Mouse (Mus musculus) MEL (cell line): Measurements from ENCODE around the gene Abcg2. TPM values are rescaled to one million over a fixed set of nuclear protein-coding genes. Genes with fewer than 3 reads are reported as not detected.

Experiments
- DNase-seq: peaks from one replicate; pipeline ENCODE4 v3.0.0; 2011; ENCODE audit warnings: low read depth, low spot score
- H3K27ac ChIP-seq: 2 replicates; pipeline ENCODE4 v1.5.1; 2012; ENCODE audit warnings: low read depth, mild to moderate bottlenecking, control low read depth, low read length, moderate library complexity; ENCODE audit not compliant: control insufficient read depth
- H3K27me3 ChIP-seq, 2 experiments: fragments of 150-350 bp in 1 of 2; sonication (generic) in 1 of 2; 2 replicates each; pipeline ENCODE4 v1.6.1; 2012; ENCODE audit warnings: low read length in 2 of 2, mild to moderate bottlenecking in 2 of 2, improper control_type of control experiment in 1 of 2, moderate library complexity in 1 of 2; ENCODE audit not compliant: insufficient read depth in 2 of 2, control insufficient read depth in 1 of 2
- H3K36me3 ChIP-seq, 2 experiments: 2 replicates each; pipeline ENCODE4 v1.6.1; 2012 to 2014; ENCODE audit warnings: low read length in 2 of 2, improper control_type of control experiment in 1 of 2, inconsistent platforms in 1 of 2, mild to moderate bottlenecking in 1 of 2; ENCODE audit not compliant: insufficient read depth in 2 of 2, control insufficient read depth in 1 of 2
- H3K4me1 ChIP-seq, 2 experiments: fragments of 150-350 bp in 1 of 2; sonication (generic) in 1 of 2; 2 replicates each; pipeline ENCODE4 v1.6.1; 2012; ENCODE audit warnings: low read length in 2 of 2, improper control_type of control experiment in 1 of 2, mild to moderate bottlenecking in 1 of 2; ENCODE audit not compliant: insufficient read depth in 2 of 2, control insufficient read depth in 1 of 2
- H3K4me3 ChIP-seq, 2 experiments: fragments of 150-350 bp in 1 of 2; sonication (generic) in 1 of 2; 2 replicates each; pipeline ENCODE4 v1.5.1; 2012; ENCODE audit warnings: low read depth in 2 of 2, low read length in 2 of 2, mild to moderate bottlenecking in 2 of 2, moderate library complexity in 2 of 2, control low read depth in 1 of 2, improper control_type of control experiment in 1 of 2; ENCODE audit not compliant: control insufficient read depth in 1 of 2, insufficient read depth in 1 of 2
- H3K79me2 ChIP-seq: 2 replicates; pipeline ENCODE4 v1.6.1; 2012; ENCODE audit warnings: mild to moderate bottlenecking, low read length, moderate library complexity; ENCODE audit not compliant: control insufficient read depth, poor library complexity, insufficient read depth
- H3K9ac ChIP-seq: 2 replicates; pipeline ENCODE4 v1.6.1; 2012; ENCODE audit warnings: low read depth, mild to moderate bottlenecking, control low read depth, low read length, moderate library complexity; ENCODE audit not compliant: control insufficient read depth, poor library complexity, severe bottlenecking
- H3K9me3 ChIP-seq: fragments of 150-350 bp; sonication (generic); replicated peaks from 2 replicates; pipeline ENCODE4 v1.6.1; 2012; ENCODE audit warnings: mild to moderate bottlenecking, low read length, improper control_type of control experiment, moderate library complexity; ENCODE audit not compliant: insufficient read depth
- CHD2 ChIP-seq: IDR thresholded peaks from 2 replicates; pipeline ENCODE4 v1.6.1; 2011; ENCODE audit warnings: low read length, improper control_type of control experiment
- CTCF ChIP-seq, 3 experiments: IDR thresholded peaks in 2 of 3; conservative IDR thresholded peaks in 1 of 3; 2 replicates each; pipeline ENCODE4 v1.5.1; 2011 to 2012; ENCODE audit warnings: low read length in 3 of 3, low read depth in 2 of 3, mild to moderate bottlenecking in 2 of 3, improper control_type of control experiment in 1 of 3, inconsistent platforms in 1 of 3, mixed read lengths in 1 of 3, moderate library complexity in 1 of 3; ENCODE audit not compliant: control insufficient read depth in 1 of 3, insufficient read depth in 1 of 3, poor library complexity in 1 of 3, severe bottlenecking in 1 of 3
- E2F4 ChIP-seq: IDR thresholded peaks from 2 replicates; pipeline ENCODE4 v1.6.1; 2011; ENCODE audit warnings: low read depth, low read length, improper control_type of control experiment, borderline replicate concordance
- EP300 ChIP-seq, 2 experiments: IDR thresholded peaks; 2 replicates each; pipeline ENCODE4 v1.6.1; 2011; ENCODE audit warnings: improper control_type of control experiment in 2 of 2, low read length in 2 of 2, low read depth in 1 of 2, mild to moderate bottlenecking in 1 of 2
- ETS1 ChIP-seq: IDR thresholded peaks from 2 replicates; pipeline ENCODE4 v1.6.1; 2012; ENCODE audit warnings: low read depth, mild to moderate bottlenecking, inconsistent platforms, low read length, improper control_type of control experiment, moderate library complexity
- GABPA ChIP-seq: IDR thresholded peaks from 2 replicates; pipeline ENCODE4 v1.6.1; 2012; ENCODE audit warnings: low read depth, mild to moderate bottlenecking, inconsistent platforms, low read length, improper control_type of control experiment, moderate library complexity
- KAT2A ChIP-seq: conservative IDR thresholded peaks from 2 replicates; pipeline ENCODE4 v1.6.1; 2012; ENCODE audit warnings: low read depth, low read length, improper control_type of control experiment, inconsistent platforms
- MAX ChIP-seq: IDR thresholded peaks from 2 replicates; pipeline ENCODE4 v1.6.1; 2011; ENCODE audit warnings: low read length, improper control_type of control experiment
- MAZ ChIP-seq: IDR thresholded peaks from 2 replicates; pipeline ENCODE4 v1.6.1; 2012; ENCODE audit warnings: low read depth, mild to moderate bottlenecking, inconsistent platforms, low read length, improper control_type of control experiment
- MYB ChIP-seq: IDR thresholded peaks from 2 replicates; pipeline ENCODE4 v1.6.1; 2011; ENCODE audit warnings: mild to moderate bottlenecking, low read depth, low read length, improper control_type of control experiment
- MYC ChIP-seq: IDR thresholded peaks from 2 replicates; pipeline ENCODE4 v1.6.1; 2011; ENCODE audit warnings: low read depth, mild to moderate bottlenecking, low read length, improper control_type of control experiment, moderate library complexity
- NELFE ChIP-seq: IDR thresholded peaks from 2 replicates; pipeline ENCODE4 v1.6.1; 2011; ENCODE audit warnings: low read depth, low read length, improper control_type of control experiment
- NRF1 ChIP-seq: IDR thresholded peaks from 2 replicates; pipeline ENCODE4 v1.6.1; 2014; ENCODE audit warnings: low read depth, mild to moderate bottlenecking, inconsistent platforms, low read length, improper control_type of control experiment, moderate library complexity; ENCODE audit not compliant: poor library complexity, insufficient read depth, severe bottlenecking
- POLR2A ChIP-seq, 2 experiments: IDR thresholded peaks; 2 replicates each; pipeline ENCODE4 v1.6.1; 2011 to 2012; ENCODE audit warnings: low read length in 2 of 2, mild to moderate bottlenecking in 2 of 2, control low read depth in 1 of 2, improper control_type of control experiment in 1 of 2, low read depth in 1 of 2, moderate library complexity in 1 of 2; ENCODE audit not compliant: control insufficient read depth in 1 of 2, insufficient read depth in 1 of 2, poor library complexity in 1 of 2
- POLR2AphosphoS2 ChIP-seq: IDR thresholded peaks from 2 replicates; pipeline ENCODE4 v1.6.1; 2011; ENCODE audit warnings: low read length, improper control_type of control experiment
- RAD21 ChIP-seq: IDR thresholded peaks from 2 replicates; pipeline ENCODE4 v1.6.1; 2011; ENCODE audit warnings: mild to moderate bottlenecking, low read depth, low read length, improper control_type of control experiment
- RCOR1 ChIP-seq: IDR thresholded peaks from 2 replicates; pipeline ENCODE4 v1.6.1; 2012; ENCODE audit warnings: low read depth, mild to moderate bottlenecking, inconsistent platforms, low read length, improper control_type of control experiment
- SMC3 ChIP-seq: IDR thresholded peaks from 2 replicates; pipeline ENCODE4 v1.6.1; 2011; ENCODE audit warnings: low read depth, low read length, improper control_type of control experiment
- TAL1 ChIP-seq: IDR thresholded peaks from 2 replicates; pipeline ENCODE4 v1.6.1; 2012; ENCODE audit warnings: mild to moderate bottlenecking, inconsistent platforms, low read length, moderate library complexity, mixed read lengths
- TBP ChIP-seq: IDR thresholded peaks from 2 replicates; pipeline ENCODE4 v1.8.0; 2011; ENCODE audit warnings: low read depth, low read length, improper control_type of control experiment
- TCF12 ChIP-seq: IDR thresholded peaks from 2 replicates; pipeline ENCODE4 v1.6.1; 2014; ENCODE audit warnings: low read depth, mild to moderate bottlenecking, inconsistent platforms, low read length, improper control_type of control experiment, moderate library complexity
- UBTF ChIP-seq: IDR thresholded peaks from 2 replicates; pipeline ENCODE4 v1.6.1; 2012; ENCODE audit warnings: low read depth, mild to moderate bottlenecking, inconsistent platforms, low read length, improper control_type of control experiment, moderate library complexity, borderline replicate concordance; ENCODE audit not compliant: insufficient read depth
- USF1 ChIP-seq: IDR thresholded peaks from 2 replicates; pipeline ENCODE4 v1.6.1; 2014; ENCODE audit warnings: low read depth, mild to moderate bottlenecking, inconsistent platforms, low read length, improper control_type of control experiment, moderate library complexity
- ZC3H11A ChIP-seq: IDR thresholded peaks from 2 replicates; pipeline ENCODE4 v1.6.1; 2012; ENCODE audit warnings: low read depth, mild to moderate bottlenecking, inconsistent platforms, low read length, improper control_type of control experiment
- ZKSCAN1 ChIP-seq: IDR thresholded peaks from 2 replicates; pipeline ENCODE4 v1.6.1; 2012; ENCODE audit warnings: low read depth, mild to moderate bottlenecking, inconsistent platforms, low read length, improper control_type of control experiment, moderate library complexity
- ZMIZ1 ChIP-seq: IDR thresholded peaks from 2 replicates; pipeline ENCODE4 v1.6.1; 2012; ENCODE audit warnings: low read depth, mild to moderate bottlenecking, inconsistent platforms, low read length, improper control_type of control experiment, moderate library complexity
- ZNF384 ChIP-seq: IDR thresholded peaks from 2 replicates; pipeline ENCODE4 v1.6.1; 2012; ENCODE audit warnings: low read depth, mild to moderate bottlenecking, inconsistent platforms, low read length, improper control_type of control experiment
- polyA plus RNA-seq, 2 experiments: library from polyadenylated mRNA; stranded (reverse) in 1 of 2; unstranded in 1 of 2; fragments of >175 nt in 1 of 2; fragments of >200 nt in 1 of 2; gene quantifications; 2 replicates each; pipeline versions ENCODE4 v1.2.1 to v1.2.4; 2012; ENCODE audit warnings: low replicate concordance in 2 of 2, low read depth in 1 of 2; ENCODE audit not compliant: insufficient read length in 2 of 2, insufficient read depth in 1 of 2, missing spikeins in 1 of 2
- total RNA-seq: library from RNA; depleted of rRNA; stranded (reverse); fragments of 300-350 nt; gene quantifications from 2 replicates; pipeline ENCODE4 v1.2.3, GENCODE M21; 2012

Abcg2 gene
- total and polyA plus RNA-seq, 3 experiments, result 14.4 to 20.9 TPM; not detected in 1

DNA sequence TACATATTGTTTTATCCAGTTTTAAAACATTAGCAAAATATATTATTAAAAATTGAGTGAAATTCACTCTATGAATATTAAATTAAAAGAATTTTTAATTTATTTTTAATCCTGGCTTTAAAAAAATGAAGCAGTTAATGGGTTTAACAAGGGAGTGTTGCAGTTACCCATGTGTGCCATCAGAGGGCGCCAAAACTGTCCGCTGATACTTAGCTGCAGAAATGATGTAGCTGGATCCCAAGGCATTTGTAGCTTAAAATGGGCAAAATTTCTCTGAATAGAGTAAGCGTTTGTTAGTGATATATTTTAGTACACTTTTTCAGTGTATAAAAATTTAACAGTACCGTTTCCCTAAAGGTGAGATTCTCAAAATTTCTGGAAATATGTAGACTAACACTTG, 37.5 kb upstream of the Abcg2 start:
- H3K9me3 ChIP-seq, result no peaks in the 10 kb centered on the region
- no peaks in the 10 kb centered on the region for H3K79me2 ChIP-seq
- no peak for TF ChIP-seq KAT2A
- peak; percentile 64 for TF ChIP-seq RAD21
- TF ChIP-seq NELFE, result no peak
- no peak for TF ChIP-seq POLR2A (IDR thresholded peaks at IDR 0.05; ENCODE audit: control insufficient read depth in 1 of 2, insufficient read depth in 1 of 2, low read depth in 1 of 2, low read length in 2 of 2, poor library complexity in 1 of 2)
- no peak for TF ChIP-seq USF1
- TF ChIP-seq NRF1, result no peak
- no peak for TF ChIP-seq POLR2AphosphoS2
- TF ChIP-seq ETS1, result no peak
- no peak for TF ChIP-seq MYB
- TF ChIP-seq MYC, result no peak
- peak; percentile 55 for TF ChIP-seq ZC3H11A
- TF ChIP-seq SMC3, result peak; percentile 85
- TF ChIP-seq UBTF, result no peak
- TF ChIP-seq EP300 (IDR thresholded peaks at IDR 0.05; ENCODE audit: low read depth in 1 of 2, low read length in 2 of 2), result no peak
- no peak for TF ChIP-seq CHD2
- no peak for TF ChIP-seq ZNF384
- no peak for TF ChIP-seq ZMIZ1
- no peak for TF ChIP-seq MAX
- TF ChIP-seq CTCF (IDR thresholded peaks at IDR 0.05 in 2 of 3, conservative IDR thresholded peaks at IDR 0.05 in 1 of 3; ENCODE audit: control insufficient read depth in 1 of 3, insufficient read depth in 1 of 3, low read depth in 2 of 3, low read length in 3 of 3, poor library complexity in 1 of 3, severe bottlenecking in 1 of 3), result peak; percentile 73 to 84 (median 78)
- TF ChIP-seq RCOR1, result no peak
- TF ChIP-seq TBP, result no peak
- no peak for TF ChIP-seq TAL1
- no peak for TF ChIP-seq MAZ
- no peak for TF ChIP-seq TCF12
- TF ChIP-seq E2F4, result no peak
- no peak for TF ChIP-seq GABPA
- no peak for TF ChIP-seq ZKSCAN1
- peak; percentile 73 for DNase-seq
- H3K4me3 ChIP-seq, result no peak overlapping the region
- H3K9ac ChIP-seq, result no peak overlapping the region
- H3K4me1 ChIP-seq, result no peaks in the 10 kb centered on the region
- no peaks in the 10 kb centered on the region for H3K27me3 ChIP-seq
- no peaks in the 10 kb centered on the region for H3K36me3 ChIP-seq
- no peak overlapping the region for H3K27ac ChIP-seq
